Mouse (Mus musculus) kidney, adult 2 months (tissue): ENCODE measurements around the gene Dusp15.

Source experiments
- CTCF ChIP-seq: fragments of 200-500 bp; conservative IDR thresholded peaks from 2 replicates; pipeline ENCODE4 v1.5.1; 2011; ENCODE audit warnings: low read depth, mild to moderate bottlenecking, control low read depth, low read length, moderate library complexity, mixed read lengths; ENCODE audit not compliant: insufficient read depth, insufficient read length
- POLR2A ChIP-seq: fragments of 200-500 bp; IDR thresholded peaks from one replicate; pipeline ENCODE4 v1.6.1; 2011; ENCODE audit warnings: low read depth, low read length, control low read depth

DNA sequence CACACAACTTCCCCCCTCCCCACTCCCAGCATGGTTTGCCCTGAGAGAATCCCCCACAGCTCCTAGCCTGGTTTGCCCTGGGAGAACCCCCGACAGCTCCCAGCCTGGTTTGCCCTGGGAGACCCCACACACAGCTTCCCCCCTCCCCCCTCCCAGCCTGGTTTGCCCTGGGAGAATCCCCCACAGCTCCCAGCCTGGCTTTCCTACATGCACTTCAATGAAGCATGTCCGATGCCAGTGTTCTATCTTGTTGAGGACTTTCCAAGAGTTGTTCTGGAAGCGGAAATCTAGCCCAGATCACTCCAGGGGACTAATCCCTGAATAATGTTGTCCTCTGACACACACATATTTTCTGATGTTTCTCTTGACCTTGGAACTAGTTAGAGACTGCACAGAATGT lies 48.8 kb downstream of the Dusp15 start:
- TF ChIP-seq CTCF (no peak), POLR2A (no peak)
